Mouse (Mus musculus) embryonic facial prominence, embryonic 10.5 days (tissue): ENCODE measurements around the gene Gm7544. TPM values are rescaled to one million over a fixed set of nuclear protein-coding genes. Genes with fewer than 3 reads are reported as not detected.

Experiments used
- DNase-seq: peaks from one replicate; pipeline ENCODE4 v3.0.0-alpha.2; 2017; ENCODE audit warnings: low spot score
- H3K27ac ChIP-seq: fragments of 300-500 bp; sonication (generic); replicated peaks from 2 replicates; pipeline ENCODE4 v1.5.1; 2016; ENCODE audit warnings: mild to moderate bottlenecking
- H3K27me3 ChIP-seq: fragments of 300-500 bp; sonication (generic); replicated peaks from 2 replicates; pipeline ENCODE4 v1.6.1; 2016; ENCODE audit warnings: low read depth, mild to moderate bottlenecking; ENCODE audit not compliant: poor library complexity, severe bottlenecking
- H3K36me3 ChIP-seq: fragments of 300-500 bp; sonication (generic); replicated peaks from 2 replicates; pipeline ENCODE4 v1.6.1; 2016; ENCODE audit warnings: mild to moderate bottlenecking, moderate library complexity
- H3K4me1 ChIP-seq: fragments of 300-500 bp; sonication (generic); 2 replicates; pipeline ENCODE4 v1.6.1; 2016
- H3K4me3 ChIP-seq: fragments of 300-500 bp; sonication (generic); 2 replicates; pipeline ENCODE4 v1.5.1; 2016; ENCODE audit warnings: mild to moderate bottlenecking, moderate library complexity
- H3K9me3 ChIP-seq: fragments of 300-500 bp; sonication (generic); 2 replicates; pipeline ENCODE4 v1.6.1; 2016; ENCODE audit warnings: mild to moderate bottlenecking
- WGBS: fragments of 180-500 bp; shearing (Covaris S2); methylation state at CpG from one replicate; pipeline ENCODE4 v1.1.7; 2016; 5-methylcytosine and 5-hydroxymethylcytosine counted together
- polyA plus RNA-seq: library from polyadenylated mRNA; unstranded; fragments of >200 nt; fragmentation: Nextera tagmentation; extraction: Ambion mirVana; gene quantifications from 2 replicates; pipeline ENCODE4 v1.2.1, GENCODE M21; 2016

Gene Gm7544
- polyA plus RNA-seq, 1 experiment from 2014 or later: not detected

DNA sequence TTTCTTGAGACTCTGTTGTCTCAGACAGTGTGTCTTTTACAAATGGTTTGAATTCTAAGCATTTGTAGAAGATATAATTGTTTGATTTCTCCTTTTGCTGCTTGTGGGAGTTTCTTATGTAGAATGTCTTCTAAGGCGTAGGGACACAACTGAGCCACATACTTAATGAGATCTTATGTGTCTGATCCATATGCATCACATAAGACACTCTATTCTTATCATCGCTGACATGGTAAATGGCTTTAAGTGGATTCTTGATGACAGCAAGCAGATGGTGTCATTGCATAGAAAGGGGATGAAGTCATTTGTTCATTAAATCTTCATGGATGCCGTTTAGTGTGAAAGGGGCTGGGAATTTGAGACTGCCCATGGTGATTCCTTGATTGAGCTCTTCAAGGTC is 49.9 kb downstream of the Gm7544 start:
- Histone ChIP-seq H3K9me3 (no peaks in the 10 kb centered on the region), H3K4me3 (no peak overlapping the region), H3K27me3 (no peaks in the 10 kb centered on the region), H3K36me3 (peaks cover 27% of the 10 kb centered on the region), H3K27ac (no peak overlapping the region), H3K4me1 (no peaks in the 10 kb centered on the region)
- DNase-seq: no peak
- 85% methylated on average over 3 of the region's 3 CpGs for WGBS

Other genes starting within 250 kb of the Gm7544 start
- 193 and 203 TPM in 2 replicates for gene Mff, start 231.1 kb downstream of the Gm7544 start, polyA plus RNA-seq
- 0.25 TPM in 1 of 2 replicates, not detected in the other for gene Tm4sf20, start 187.6 kb downstream of the Gm7544 start, polyA plus RNA-seq
- not detected in 2 replicates for gene Gm47791, start 184.8 kb downstream of the Gm7544 start, polyA plus RNA-seq
- 32.3 and 35.4 TPM in 2 replicates for gene Agfg1, start 116.5 kb downstream of the Gm7544 start, polyA plus RNA-seq
- gene A030005L19Rik, start 42.7 kb downstream of the Gm7544 start, polyA plus RNA-seq: 0.25 TPM in 1 of 2 replicates, not detected in the other
- gene A030014E15Rik, start 31.1 kb downstream of the Gm7544 start, polyA plus RNA-seq: not detected in 2 replicates
- gene Gm6217, start 24.6 kb downstream of the Gm7544 start, polyA plus RNA-seq: not detected in 2 replicates
- not detected in 2 replicates for gene A030003K21Rik, start 12.6 kb downstream of the Gm7544 start, polyA plus RNA-seq
- not detected in 2 replicates for gene Gm47955, start 4.3 kb upstream of the Gm7544 start, polyA plus RNA-seq
- gene Gm47959, start 44.5 kb upstream of the Gm7544 start, polyA plus RNA-seq: not detected in 2 replicates
- 0.25 and 0.30 TPM in 2 replicates for gene Slc19a3, start 82.4 kb upstream of the Gm7544 start, polyA plus RNA-seq
- gene Krtap28-10, start 86.5 kb upstream of the Gm7544 start, polyA plus RNA-seq: not detected in 2 replicates
- gene Gm47969, start 88.9 kb upstream of the Gm7544 start, polyA plus RNA-seq: not detected in 2 replicates
- gene A030005K14Rik, start 103.4 kb upstream of the Gm7544 start, polyA plus RNA-seq: not detected in 2 replicates
- gene Krtap28-13, start 104.9 kb upstream of the Gm7544 start, polyA plus RNA-seq: not detected in 2 replicates
- not detected in 2 replicates for gene Ccl20, start 160.8 kb upstream of the Gm7544 start, polyA plus RNA-seq
- gene Daw1, start 203.7 kb upstream of the Gm7544 start, polyA plus RNA-seq: 0.18 TPM in 1 of 2 replicates, not detected in the other